Mouse (Mus musculus): ENCODE data around the gene Nrxn3. TPM values are rescaled to one million over a fixed set of nuclear protein-coding genes. Genes with fewer than 3 reads are reported as not detected.

Nrxn3 gene
- polyA plus RNA-seq, 1 experiment from 2014 or later, result 88.1 TPM

DNA sequence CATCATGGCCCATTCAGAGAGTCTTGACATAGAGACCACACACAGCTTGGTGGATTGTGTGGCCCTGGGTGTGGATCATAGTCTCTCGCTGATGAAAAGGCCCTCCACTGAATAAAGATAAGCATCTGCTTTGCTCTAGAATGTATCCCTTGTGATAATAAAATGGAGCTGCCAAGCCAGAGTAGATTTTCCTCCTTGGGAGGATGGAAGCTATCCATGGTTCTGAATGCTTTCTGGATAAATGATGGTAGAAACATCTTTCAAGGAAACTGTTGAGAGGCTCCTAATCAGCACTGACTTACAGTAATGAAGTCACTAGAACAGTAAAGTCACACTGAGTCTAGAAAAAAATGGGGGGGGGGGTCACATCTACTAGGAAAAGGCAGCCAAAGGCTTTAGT is 989.1 kb downstream of the Nrxn3 start:
- Histone ChIP-seq H3K9ac (replicated peaks) (no peak overlapping the region), H3K9me3 (no peaks in the 10 kb centered on the region), H3K27me3 (no peaks in the 10 kb centered on the region), H3K4me1 (replicated peaks) (no peaks in the 10 kb centered on the region), H3K4me2 (replicated peaks) (no peak overlapping the region), H3K36me3 (no peaks in the 10 kb centered on the region), H3K4me3 (replicated peaks) (no peak overlapping the region), H3K27ac (no peak overlapping the region)
- 77% methylated on average over 1 of the region's 1 CpGs for WGBS
- ATAC-seq, result no peak

- Histone ChIP-seq H3K27ac (no peak overlapping the region), H3K9me3 (no peaks in the 10 kb centered on the region), H3K4me2 (replicated peaks) (no peak overlapping the region), H3K4me3 (replicated peaks) (no peak overlapping the region), H3K9ac (replicated peaks) (no peak overlapping the region), H3K36me3 (no peaks in the 10 kb centered on the region), H3K4me1 (replicated peaks) (no peaks in the 10 kb centered on the region), H3K27me3 (no peaks in the 10 kb centered on the region)
- no peak for ATAC-seq
- 37% methylated on average over 8 of the region's 8 CpGs for WGBS
These were observed 996.8 kb downstream of the Nrxn3 start for GRCm38 (mm10) chr12:89719194-89720080.

GRCm38 (mm10) chr12:89720945-89721344 is 998.3 kb downstream of the Nrxn3 start:
- H3K27ac ChIP-seq, result no peak overlapping the region

GRCm38 (mm10) chr12:89722462-89722861 is 999.8 kb downstream of the Nrxn3 start:
- no peaks in the 10 kb centered on the region for H3K4me1 ChIP-seq (replicated peaks)
- H3K27me3 ChIP-seq, result no peaks in the 10 kb centered on the region
- H3K36me3 ChIP-seq, result no peaks in the 10 kb centered on the region
- no peak overlapping the region for H3K4me3 ChIP-seq (replicated peaks)
- no peak overlapping the region for H3K27ac ChIP-seq
- no peak overlapping the region for H3K4me2 ChIP-seq (replicated peaks)
- no peak for ATAC-seq
- 0 out of 2 replicates have a peak, but pooled peaks cover 2% of the 10 kb centered on the region for H3K9me3 ChIP-seq
- 91% methylated on average over 14 of the region's 14 CpGs for WGBS
- H3K9ac ChIP-seq (replicated peaks), result no peak overlapping the region

More at GRCm38 (mm10) chr12:89720945-89721344, 998.3 kb downstream of the Nrxn3 start:
- H3K27me3 ChIP-seq, result no peaks in the 10 kb centered on the region
- H3K4me1 ChIP-seq (replicated peaks), result no peaks in the 10 kb centered on the region
- WGBS, result 79% methylated on average over 3 of the region's 3 CpGs
- no peaks in the 10 kb centered on the region for H3K36me3 ChIP-seq
- no peak overlapping the region for H3K4me2 ChIP-seq (replicated peaks)
- ATAC-seq, result no peak
- no peaks in the 10 kb centered on the region for H3K9me3 ChIP-seq
- H3K4me3 ChIP-seq (replicated peaks), result no peak overlapping the region
- H3K9ac ChIP-seq (replicated peaks), result no peak overlapping the region

DNA sequence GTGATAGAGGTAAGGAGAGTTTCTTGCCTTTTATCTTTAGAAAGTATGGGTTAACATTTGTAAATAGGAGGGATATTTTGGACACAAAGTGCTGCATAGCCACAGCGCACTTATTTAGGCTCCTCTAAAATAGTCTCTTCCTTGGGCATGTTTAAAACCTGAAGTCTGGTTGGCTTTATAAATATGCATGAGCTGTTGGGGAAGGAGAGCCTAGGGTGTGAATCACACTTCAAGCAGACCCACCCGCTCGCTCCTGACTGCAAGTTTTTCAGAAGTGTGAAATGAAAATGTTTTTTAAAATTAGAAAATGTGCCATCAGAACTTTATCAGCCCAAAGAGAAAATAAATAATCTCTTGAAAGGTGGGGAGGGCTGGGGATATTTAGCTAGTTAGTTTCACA is 1001.4 kb downstream of the Nrxn3 start:
- Histone ChIP-seq H3K9me3 (0 out of 2 replicates have a peak, but pooled peaks cover 2% of the 10 kb centered on the region), H3K27me3 (no peaks in the 10 kb centered on the region), H3K4me3 (replicated peaks) (no peak overlapping the region), H3K36me3 (no peaks in the 10 kb centered on the region), H3K4me2 (replicated peaks) (no peak overlapping the region), H3K4me1 (replicated peaks) (no peaks in the 10 kb centered on the region), H3K9ac (replicated peaks) (no peak overlapping the region), H3K27ac (no peak overlapping the region)
- 50% methylated on average over 3 of the region's 3 CpGs for WGBS
- no peak for ATAC-seq

- no peak overlapping the region for H3K9ac ChIP-seq (replicated peaks)
- no peaks in the 10 kb centered on the region for H3K4me1 ChIP-seq (replicated peaks)
- H3K4me3 ChIP-seq (replicated peaks), result no peak overlapping the region
- H3K9me3 ChIP-seq, result no peaks in the 10 kb centered on the region
- no peak for ATAC-seq
- 65% methylated on average over 1 of the region's 1 CpGs for WGBS
- no peak overlapping the region for H3K4me2 ChIP-seq (replicated peaks)
- no peaks in the 10 kb centered on the region for H3K36me3 ChIP-seq
- no peaks in the 10 kb centered on the region for H3K27me3 ChIP-seq
- no peak overlapping the region for H3K27ac ChIP-seq
These were observed 1019.6 kb downstream of the Nrxn3 start for GRCm38 (mm10) chr12:89742326-89742725.

DNA sequence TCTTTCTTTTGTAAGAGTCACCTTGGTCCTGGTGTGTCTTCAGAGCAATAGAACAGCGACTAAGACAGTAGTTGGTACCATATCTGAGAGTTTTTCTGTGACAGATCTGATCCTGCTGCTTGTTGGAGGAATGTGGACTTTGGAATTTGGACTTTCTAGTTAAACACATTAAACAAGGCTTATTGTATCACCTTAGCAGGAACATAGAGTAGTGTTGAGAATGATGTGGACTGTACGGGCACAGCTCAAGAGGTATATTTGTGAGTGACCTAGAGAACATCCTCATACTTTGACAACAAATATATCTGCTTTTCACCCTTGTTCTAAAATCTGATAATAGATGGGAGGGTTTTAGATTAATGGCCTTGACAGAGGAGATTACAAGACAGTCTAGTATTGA is 1020.1 kb downstream of the Nrxn3 start:
- no peak for ATAC-seq
- 90% methylated on average over 2 of the region's 2 CpGs for WGBS
- H3K4me1 ChIP-seq (replicated peaks), result no peaks in the 10 kb centered on the region
- no peak overlapping the region for H3K4me3 ChIP-seq (replicated peaks)
- no peaks in the 10 kb centered on the region for H3K9me3 ChIP-seq
- H3K27me3 ChIP-seq, result no peaks in the 10 kb centered on the region
- H3K27ac ChIP-seq, result no peak overlapping the region
- H3K36me3 ChIP-seq, result no peaks in the 10 kb centered on the region
- H3K9ac ChIP-seq (replicated peaks), result no peak overlapping the region
- no peak overlapping the region for H3K4me2 ChIP-seq (replicated peaks)

DNA sequence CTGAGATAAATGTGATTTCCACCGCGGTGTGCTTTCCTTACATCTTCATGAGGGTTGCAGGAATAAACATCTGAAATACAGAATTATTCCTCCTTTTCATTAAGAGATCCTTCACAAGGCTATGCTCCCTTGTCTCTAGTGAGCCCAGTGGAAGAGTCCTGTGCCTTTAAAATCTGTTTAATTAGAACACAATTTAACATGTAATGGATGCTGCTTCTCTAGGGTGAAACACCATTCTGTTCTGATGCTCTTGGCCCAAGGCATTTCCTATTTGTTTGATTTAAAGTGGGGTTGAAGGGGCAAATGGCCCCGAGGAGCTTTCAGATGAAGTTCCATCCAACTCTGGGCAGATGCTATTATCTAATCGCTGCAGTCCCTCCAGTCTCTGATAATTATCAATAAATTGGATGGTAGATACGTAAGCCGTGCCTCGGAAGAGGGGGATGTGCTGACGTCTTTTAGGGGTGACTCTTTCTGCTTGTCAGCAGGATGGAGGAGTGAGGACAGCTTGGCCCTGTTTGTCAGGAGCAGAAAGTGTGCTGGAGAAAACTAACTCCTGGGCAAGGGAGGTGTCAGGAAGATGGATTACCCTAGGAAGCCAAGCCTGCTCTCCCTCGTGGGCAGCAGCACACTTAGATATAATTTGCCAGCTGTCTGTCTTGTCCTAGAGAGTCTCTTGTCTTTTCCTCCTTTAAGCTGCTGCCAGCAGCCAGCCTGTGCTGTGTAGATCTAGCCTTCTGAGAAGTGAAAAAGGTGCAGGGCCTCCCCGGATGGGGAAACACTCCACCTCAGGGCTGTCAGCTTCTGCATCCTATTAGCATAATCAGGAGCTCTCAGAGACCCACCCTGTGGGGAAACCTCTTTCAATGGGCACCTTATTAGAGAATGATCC is 1041.8 kb downstream of the Nrxn3 start:
- H3K9me3 ChIP-seq, result no peaks in the 10 kb centered on the region
- H3K36me3 ChIP-seq, result no peaks in the 10 kb centered on the region
- no peak overlapping the region for H3K4me3 ChIP-seq (replicated peaks)
- 0 out of 2 replicates have a peak overlapping the region, but pooled peaks have one; percentile 3 for H3K4me2 ChIP-seq (replicated peaks)
- WGBS, result 38% methylated on average over 10 of the region's 10 CpGs
- H3K4me1 ChIP-seq (replicated peaks), result peaks cover 17% of the 10 kb centered on the region
- peak overlapping the region; percentile 52 for H3K27ac ChIP-seq
- H3K9ac ChIP-seq (replicated peaks), result no peak overlapping the region
- H3K27me3 ChIP-seq, result no peaks in the 10 kb centered on the region
- ATAC-seq, result peak; percentile 97

GRCm38 (mm10) chr12:89765179-89765578 is 1042.5 kb downstream of the Nrxn3 start:
- Histone ChIP-seq H3K4me1 (replicated peaks) (peaks cover 17% of the 10 kb centered on the region), H3K27me3 (no peaks in the 10 kb centered on the region), H3K4me2 (replicated peaks) (no peak overlapping the region), H3K36me3 (no peaks in the 10 kb centered on the region), H3K9me3 (no peaks in the 10 kb centered on the region), H3K4me3 (replicated peaks) (no peak overlapping the region), H3K9ac (replicated peaks) (no peak overlapping the region), H3K27ac (peak overlapping the region; percentile 52)
- ATAC-seq, result no peak
- WGBS, result 43% methylated on average over 2 of the region's 2 CpGs

DNA sequence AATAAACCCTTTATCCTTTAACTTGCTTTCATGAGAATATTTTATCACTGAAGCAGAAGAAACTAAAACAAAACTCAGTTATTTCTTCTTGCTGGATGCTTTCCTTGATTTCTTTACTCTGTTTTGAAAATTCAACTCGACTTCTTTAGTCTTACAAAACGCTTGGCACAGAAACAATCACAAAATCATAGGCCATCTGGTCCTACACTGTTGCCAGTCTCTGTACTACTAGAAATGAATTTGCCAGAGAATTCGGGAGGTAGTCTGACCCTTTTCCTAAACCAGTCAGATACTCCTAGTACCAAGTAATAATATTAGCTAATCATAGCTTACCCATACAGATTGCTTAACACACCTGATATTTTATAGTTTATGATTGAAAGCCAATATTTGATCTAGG is 1066.1 kb downstream of the Nrxn3 start:
- Histone ChIP-seq H3K9ac (replicated peaks) (no peak overlapping the region), H3K36me3 (no peaks in the 10 kb centered on the region), H3K4me1 (replicated peaks) (no peaks in the 10 kb centered on the region), H3K27ac (no peak overlapping the region), H3K27me3 (no peaks in the 10 kb centered on the region), H3K9me3 (no peaks in the 10 kb centered on the region), H3K4me3 (replicated peaks) (no peak overlapping the region), H3K4me2 (replicated peaks) (no peak overlapping the region)
- ATAC-seq, result no peak
- 84% methylated on average over 3 of the region's 3 CpGs for WGBS

DNA sequence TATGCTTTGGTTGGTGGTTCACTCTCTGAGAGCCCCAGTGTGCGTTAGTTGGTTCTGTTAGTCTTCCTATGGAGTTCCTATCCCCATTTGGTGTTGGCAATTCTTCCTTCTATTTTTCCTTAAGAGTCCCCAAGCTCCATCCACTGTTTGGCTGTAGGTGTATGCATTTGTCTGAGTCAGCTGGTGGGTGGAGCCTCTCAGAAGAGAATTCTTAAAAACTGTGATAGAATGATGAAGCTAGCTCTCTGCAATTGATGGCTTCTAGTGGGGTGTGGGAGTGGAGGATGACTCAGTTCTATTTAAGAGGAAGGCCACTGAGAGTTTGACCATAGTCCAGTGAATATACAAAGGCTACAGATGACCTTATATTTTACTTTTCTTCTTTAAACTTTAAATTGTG is 1067.3 kb downstream of the Nrxn3 start:
- 93% methylated on average over 1 of the region's 1 CpGs for WGBS

DNA sequence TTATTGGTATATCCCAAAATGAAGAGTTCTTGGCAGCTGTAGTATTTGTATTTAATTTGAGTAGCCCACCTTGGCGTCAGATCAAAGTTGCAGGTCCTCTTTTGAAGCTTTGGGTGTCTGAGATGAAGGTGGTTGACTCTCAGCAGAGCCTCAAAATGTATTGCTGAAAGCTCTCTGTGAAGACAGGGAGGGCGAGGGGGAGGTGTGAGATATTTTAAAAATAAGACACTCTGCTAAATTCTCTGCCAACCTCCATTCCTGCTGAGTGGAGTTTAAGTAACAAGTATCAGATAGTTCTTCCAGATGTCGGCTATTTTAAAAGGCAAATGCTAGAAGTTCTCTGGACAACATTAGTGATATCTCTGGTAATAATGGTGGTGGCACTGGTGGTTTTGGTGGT is 1069.2 kb downstream of the Nrxn3 start:
- no peak for ATAC-seq
- Histone ChIP-seq H3K4me1 (replicated peaks) (no peaks in the 10 kb centered on the region), H3K9ac (replicated peaks) (no peak overlapping the region), H3K4me2 (replicated peaks) (no peak overlapping the region), H3K9me3 (no peaks in the 10 kb centered on the region), H3K4me3 (replicated peaks) (no peak overlapping the region), H3K36me3 (no peaks in the 10 kb centered on the region), H3K27me3 (no peaks in the 10 kb centered on the region), H3K27ac (no peak overlapping the region)
- 94% methylated on average over 3 of the region's 3 CpGs for WGBS

More for the DNA sequence above, 1067.3 kb downstream of the Nrxn3 start:
- Histone ChIP-seq H3K27me3 (no peaks in the 10 kb centered on the region), H3K27ac (no peak overlapping the region), H3K36me3 (no peaks in the 10 kb centered on the region), H3K9ac (replicated peaks) (no peak overlapping the region), H3K4me1 (replicated peaks) (no peaks in the 10 kb centered on the region), H3K4me3 (replicated peaks) (no peak overlapping the region), H3K4me2 (replicated peaks) (no peak overlapping the region), H3K9me3 (no peaks in the 10 kb centered on the region)
- ATAC-seq, result no peak
